ENCODE assay signal across 14 mouse cellular contexts in the genomic region with DNA sequence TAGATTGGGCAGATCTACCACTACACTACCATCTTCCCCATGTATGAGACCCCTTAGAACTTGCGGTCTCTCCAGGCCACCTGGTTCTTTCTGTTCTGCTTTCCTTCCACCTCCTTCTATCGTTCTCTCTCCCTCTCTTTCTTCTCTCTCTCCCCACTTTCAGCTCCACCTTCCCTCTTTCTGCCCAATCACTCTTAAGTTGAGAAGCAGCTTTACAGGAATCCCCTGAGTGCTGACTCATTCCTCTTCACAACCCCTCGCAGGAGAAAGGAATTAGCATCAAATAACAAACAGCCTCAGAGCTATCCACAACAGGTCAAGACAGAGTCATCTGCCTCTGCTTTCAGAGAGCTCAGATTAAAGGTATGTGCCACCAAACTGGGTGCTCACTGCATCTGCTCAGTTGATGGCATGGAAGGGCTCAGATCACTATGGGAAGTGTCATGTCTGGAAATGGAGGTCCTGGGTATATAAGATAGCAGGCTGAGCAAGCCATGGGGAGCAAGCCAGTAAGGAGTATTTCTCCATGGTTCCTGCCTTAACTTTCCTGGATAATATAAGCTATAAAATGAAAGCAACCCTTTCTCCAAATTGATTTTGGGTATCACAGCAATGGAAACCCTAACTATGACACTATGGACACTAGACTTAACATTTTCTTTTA. TPM values are rescaled to one million over a fixed set of nuclear protein-coding genes. Genes with fewer than 3 reads are reported as not detected.
DNase-seq lines count a peak whose midpoint lies in the region; ATAC-seq and TF ChIP-seq lines count a peak whose summit lies in the region.
"Had no signal": no experiment of that assay in that cellular context is flagged by ENCODE, and none has a peak within 500 bp of the region (broad histone marks: within the 10 kb centered on the region; RNA-seq: fewer than 3 reads in every experiment).

No protein-coding gene starts in this region.

- H3K4me3 ChIP-seq in ES-Bruce4 (ENCODE audit: low read depth, low read length), result no peak overlapping the region
- H3K4me3 ChIP-seq in liver, embryonic 12.5 days, result no peak overlapping the region
- no peak overlapping the region for H3K4me3 ChIP-seq in hindbrain, postnatal 0 days (ENCODE audit: low read length)
- H3K4me3 ChIP-seq in hindbrain, embryonic 10.5 days, result no peak overlapping the region
- H3K4me3 ChIP-seq in midbrain, embryonic 13.5 days (replicated peaks), result no peak overlapping the region
- H3K4me3 ChIP-seq: forebrain, embryonic 12.5 days; intestine, embryonic 15.5 days had no signal

- DNase-seq in A20 (ENCODE audit: low read depth, low spot score), result peak; percentile 79
- DNase-seq in brain, adult 2 months (ENCODE audit: low read depth, low spot score), result peak; percentile 7
- no peak for DNase-seq in hindbrain, postnatal 0 days (ENCODE audit: low spot score)
- DNase-seq in hindbrain, embryonic 10.5 days (ENCODE audit: low spot score), result no peak
- DNase-seq: adrenal gland, adult 8-10 months; cerebellum, adult 9-11 months; heart, postnatal 36 days; lung, adult 18-20 months; thymus, adult 2 months had no signal

- no peak for TF ChIP-seq EP300 in ES-Bruce4 (IDR thresholded peaks at IDR 0.05; ENCODE audit: insufficient read depth, low read depth, low read length)

- ATAC-seq in liver, embryonic 12.5 days, result peak; percentile 81
- no peak for ATAC-seq in hindbrain, postnatal 0 days
- ATAC-seq in midbrain, embryonic 13.5 days, result no peak
- ATAC-seq: intestine, embryonic 15.5 days had no signal

- H3K9me3 ChIP-seq in ES-Bruce4 (replicated peaks; ENCODE audit: control insufficient read depth, insufficient read depth, low read length, poor library complexity, severe bottlenecking), result no peaks in the 10 kb centered on the region
- H3K9me3 ChIP-seq in liver, embryonic 12.5 days (replicated peaks), result no peaks in the 10 kb centered on the region
- H3K9me3 ChIP-seq in hindbrain, postnatal 0 days (ENCODE audit: low read length), result no peaks in the 10 kb centered on the region
- H3K9me3 ChIP-seq in hindbrain, embryonic 10.5 days, result no peaks in the 10 kb centered on the region
- H3K9me3 ChIP-seq in midbrain, embryonic 13.5 days, result no peaks in the 10 kb centered on the region
- H3K9me3 ChIP-seq: forebrain, embryonic 12.5 days; intestine, embryonic 15.5 days had no signal

- WGBS in liver, embryonic 12.5 days (ENCODE audit: insufficient replicate concordance), result 44% methylated on average over 3 of the region's 3 CpGs
- WGBS in hindbrain, postnatal 0 days, result 81% methylated on average over 3 of the region's 3 CpGs
- WGBS in hindbrain, embryonic 10.5 days, result 76% methylated on average over 3 of the region's 3 CpGs
- 72% methylated on average over 3 of the region's 3 CpGs for WGBS in midbrain, embryonic 13.5 days

- H3K36me3 ChIP-seq in ES-Bruce4 (ENCODE audit: control insufficient read depth, insufficient read depth, low read length, poor library complexity, severe bottlenecking), result peaks cover 40% of the 10 kb centered on the region
- peaks cover 68% of the 10 kb centered on the region for H3K36me3 ChIP-seq in liver, embryonic 12.5 days
- H3K36me3 ChIP-seq in hindbrain, postnatal 0 days (ENCODE audit: insufficient read depth, low read length), result peaks cover 12% of the 10 kb centered on the region; the same call in 1 of the 2 replicates
- H3K36me3 ChIP-seq in hindbrain, embryonic 10.5 days, result peaks cover 66% of the 10 kb centered on the region
- H3K36me3 ChIP-seq in midbrain, embryonic 13.5 days, result peaks cover 33% of the 10 kb centered on the region

- no peak for TF ChIP-seq POLR2A in ES-Bruce4 (IDR thresholded peaks at IDR 0.05; ENCODE audit: insufficient read depth, low read length)

- peak overlapping the region; percentile 70 for H3K27ac ChIP-seq in ES-Bruce4 (ENCODE audit: insufficient read depth, low read length)
- H3K27ac ChIP-seq in liver, embryonic 12.5 days, result peak overlapping the region; percentile 81
- no peak overlapping the region for H3K27ac ChIP-seq in hindbrain, postnatal 0 days
- H3K27ac ChIP-seq in hindbrain, embryonic 10.5 days, result no peak overlapping the region
- H3K27ac ChIP-seq in midbrain, embryonic 13.5 days, result no peak overlapping the region
- H3K27ac ChIP-seq: forebrain, embryonic 12.5 days; intestine, embryonic 15.5 days had no signal

- no peak for TF ChIP-seq CTCF in ES-Bruce4 (IDR thresholded peaks at IDR 0.05; ENCODE audit: low read depth, low read length)
- TF ChIP-seq CTCF in hindbrain, postnatal 0 days (IDR thresholded peaks at IDR 0.05; ENCODE audit: low read depth), result no peak

- H3K27me3 ChIP-seq in ES-Bruce4 (ENCODE audit: control insufficient read depth, insufficient read depth, low read length, poor library complexity, severe bottlenecking), result no peaks in the 10 kb centered on the region
- no peaks in the 10 kb centered on the region for H3K27me3 ChIP-seq in liver, embryonic 12.5 days (replicated peaks)
- H3K27me3 ChIP-seq in hindbrain, postnatal 0 days (ENCODE audit: insufficient read depth, low read length), result no peaks in the 10 kb centered on the region
- H3K27me3 ChIP-seq in hindbrain, embryonic 10.5 days (ENCODE audit: insufficient read depth, poor library complexity, severe bottlenecking), result no peaks in the 10 kb centered on the region
- no peaks in the 10 kb centered on the region for H3K27me3 ChIP-seq in midbrain, embryonic 13.5 days
- H3K27me3 ChIP-seq: forebrain, embryonic 12.5 days; intestine, embryonic 15.5 days had no signal

- H3K4me2 ChIP-seq in liver, embryonic 12.5 days, result peak overlapping the region; percentile 34
- no peak overlapping the region for H3K4me2 ChIP-seq in hindbrain, postnatal 0 days (ENCODE audit: low read depth, low read length)
- no peak overlapping the region for H3K4me2 ChIP-seq in midbrain, embryonic 13.5 days (replicated peaks)
- H3K4me2 ChIP-seq: forebrain, embryonic 12.5 days; intestine, embryonic 15.5 days had no signal

- peaks cover 2% of the 10 kb centered on the region for H3K4me1 ChIP-seq in ES-Bruce4 (ENCODE audit: control insufficient read depth, insufficient read depth, low read length)
- H3K4me1 ChIP-seq in liver, embryonic 12.5 days, result peaks cover 49% of the 10 kb centered on the region
- H3K4me1 ChIP-seq in hindbrain, postnatal 0 days (ENCODE audit: insufficient read depth, low read length), result no peaks in the 10 kb centered on the region
- no peaks in the 10 kb centered on the region for H3K4me1 ChIP-seq in hindbrain, embryonic 10.5 days (replicated peaks)
- H3K4me1 ChIP-seq in midbrain, embryonic 13.5 days (replicated peaks), result peaks cover 5% of the 10 kb centered on the region
- H3K4me1 ChIP-seq: intestine, embryonic 15.5 days had no signal

- 0 out of 2 replicates have a peak overlapping the region, but pooled peaks have one; percentile 33 for H3K9ac ChIP-seq in ES-Bruce4 (ENCODE audit: low read depth, poor library complexity, severe bottlenecking)
- H3K9ac ChIP-seq in liver, embryonic 12.5 days, result 0 out of 2 replicates have a peak overlapping the region, but pooled peaks have one; percentile 10
- no peak overlapping the region for H3K9ac ChIP-seq in hindbrain, postnatal 0 days (replicated peaks; ENCODE audit: low read length)
- H3K9ac ChIP-seq in midbrain, embryonic 13.5 days (replicated peaks), result no peak overlapping the region
- H3K9ac ChIP-seq: forebrain, embryonic 12.5 days; intestine, embryonic 15.5 days had no signal

RNA-seq across cellular contexts. Expression of a gene that starts 11.6 kb away (rescaled TPM):
- polyA plus RNA-seq in ES-Bruce4 (2011; ENCODE audit: insufficient read depth, insufficient read length, low read depth, missing spikeins), result 221 and 232 TPM in 2 replicates
- polyA plus RNA-seq in liver, embryonic 12.5 days (2016; fragmentation: Nextera tagmentation; extraction: Ambion mirVana), result 38.3 and 39.0 TPM in 2 replicates
- total RNA-seq in hindbrain, postnatal 0 days (2014; rRNA removed), result 88.6 and 103 TPM in 2 replicates
- 10.3 and 10.6 TPM in 2 replicates for polyA plus RNA-seq in hindbrain, postnatal 0 days (2015; fragmentation: Nextera tagmentation; extraction: Ambion mirVana)
- 25.6 and 31.1 TPM in 2 replicates for polyA plus RNA-seq in hindbrain, embryonic 10.5 days (2016; fragmentation: Nextera tagmentation; extraction: Ambion mirVana)
- polyA plus RNA-seq in midbrain, embryonic 13.5 days (2015; fragmentation: Nextera tagmentation; extraction: Ambion mirVana), result 21.9 and 22.4 TPM in 2 replicates

RNA-seq across cellular contexts. Expression of a gene that starts 46.8 kb away (rescaled TPM):
- polyA plus RNA-seq in ES-Bruce4 (2011; ENCODE audit: insufficient read depth, insufficient read length, low read depth, missing spikeins), result 43.3 and 48.9 TPM in 2 replicates
- polyA plus RNA-seq in liver, embryonic 12.5 days (2016; fragmentation: Nextera tagmentation; extraction: Ambion mirVana), result 6.6 and 7.0 TPM in 2 replicates
- 32.7 and 33.2 TPM in 2 replicates for total RNA-seq in hindbrain, postnatal 0 days (2014; rRNA removed)
- 12.0 and 14.5 TPM in 2 replicates for polyA plus RNA-seq in hindbrain, postnatal 0 days (2015; fragmentation: Nextera tagmentation; extraction: Ambion mirVana)
- 6.5 and 8.1 TPM in 2 replicates for polyA plus RNA-seq in hindbrain, embryonic 10.5 days (2016; fragmentation: Nextera tagmentation; extraction: Ambion mirVana)
- polyA plus RNA-seq in midbrain, embryonic 13.5 days (2015; fragmentation: Nextera tagmentation; extraction: Ambion mirVana), result 18.8 and 22.7 TPM in 2 replicates

Comparison
In these comparisons a context has a peak if more than half of its experiments do, and no peak if none do; other contexts are left out.
1. DNase-seq: peak in A20 (single experiment) and brain, adult 2 months (single experiment); none in hindbrain, postnatal 0 days (single experiment) and hindbrain, embryonic 10.5 days (single experiment).
2. H3K27ac ChIP-seq: peak in ES-Bruce4 (single experiment) and liver, embryonic 12.5 days (single experiment); none in hindbrain, postnatal 0 days (single experiment), hindbrain, embryonic 10.5 days (single experiment) and midbrain, embryonic 13.5 days (single experiment).
3. H3K9ac ChIP-seq: peak in ES-Bruce4 (single experiment) and liver, embryonic 12.5 days (single experiment); none in hindbrain, postnatal 0 days (single experiment) and midbrain, embryonic 13.5 days (single experiment).